Mouse (Mus musculus) midbrain, embryonic 12.5 days (tissue): ENCODE results near the gene Tmem104. TPM values are rescaled to one million over a fixed set of nuclear protein-coding genes. Genes with fewer than 3 reads are reported as not detected.

Experiments used
- ATAC-seq: fragments of 200-750 bp; cut with Nextera tagmentation; 2 replicates; pipeline ENCODE4 v1.8.0; 2017; ENCODE audit warnings: low read depth, moderate TSS enrichment, moderate library complexity; ENCODE audit not compliant: low FRiP score
- H3K27ac ChIP-seq: fragments of 300-500 bp; sonication (generic); replicated peaks from 2 replicates; pipeline ENCODE4 v1.5.1; 2016; ENCODE audit warnings: mild to moderate bottlenecking
- H3K27me3 ChIP-seq: fragments of 300-500 bp; sonication (generic); 2 replicates; pipeline ENCODE4 v1.6.1; 2016; ENCODE audit warnings: mild to moderate bottlenecking
- H3K36me3 ChIP-seq: fragments of 300-500 bp; sonication (generic); 2 replicates; pipeline ENCODE4 v1.6.1; 2016
- H3K4me1 ChIP-seq: fragments of 300-500 bp; sonication (generic); 2 replicates; pipeline ENCODE4 v1.6.1; 2016
- H3K4me2 ChIP-seq: fragments of 300-500 bp; sonication (generic); replicated peaks from 2 replicates; pipeline ENCODE4 v1.6.1; 2016; ENCODE audit warnings: mild to moderate bottlenecking, moderate library complexity
- H3K4me3 ChIP-seq: fragments of 300-500 bp; sonication (generic); 2 replicates; pipeline ENCODE4 v1.5.1; 2016; ENCODE audit warnings: mild to moderate bottlenecking
- H3K9ac ChIP-seq: fragments of 300-500 bp; sonication (generic); replicated peaks from 2 replicates; pipeline ENCODE4 v1.6.1; 2016; ENCODE audit warnings: mild to moderate bottlenecking, moderate library complexity
- H3K9me3 ChIP-seq: fragments of 300-500 bp; sonication (generic); 2 replicates; pipeline ENCODE4 v1.6.1; 2016; ENCODE audit warnings: mild to moderate bottlenecking
- WGBS: fragments of 180-500 bp; shearing (Covaris S2); methylation state at CpG from one replicate; pipeline ENCODE4 v1.1.7; 2016; 5-methylcytosine and 5-hydroxymethylcytosine counted together
- polyA plus RNA-seq: library from polyadenylated mRNA; unstranded; fragments of >200 nt; fragmentation: Nextera tagmentation; extraction: Ambion mirVana; gene quantifications from 2 replicates; pipeline ENCODE4 v1.2.1, GENCODE M21; 2016

The Tmem104 gene
- polyA plus RNA-seq, 1 experiment from 2014 or later: 9.2 TPM

- Histone ChIP-seq H3K27me3 (peaks cover 44% of the 10 kb centered on the region), H3K36me3 (peaks cover 13% of the 10 kb centered on the region), H3K4me2 (no peak overlapping the region), H3K9ac (no peak overlapping the region), H3K9me3 (no peaks in the 10 kb centered on the region), H3K27ac (no peak overlapping the region), H3K4me3 (no peak overlapping the region), H3K4me1 (peaks cover 24% of the 10 kb centered on the region)
- WGBS: 30% methylated on average over 19 of the region's 19 CpGs
- ATAC-seq: 0 out of 2 replicates have a peak, but pooled peaks have one; percentile 24
These were observed 83.0 kb downstream of the Tmem104 start for GRCm38 (mm10) chr11:115270148-115270861.

GRCm38 (mm10) chr11:115271052-115271451, 83.8 kb downstream of the Tmem104 start:
- H3K36me3 ChIP-seq: peaks cover 13% of the 10 kb centered on the region
- no peaks in the 10 kb centered on the region for H3K9me3 ChIP-seq
- H3K9ac ChIP-seq: no peak overlapping the region
- peaks cover 37% of the 10 kb centered on the region for H3K27me3 ChIP-seq
- H3K27ac ChIP-seq: no peak overlapping the region
- no peak overlapping the region for H3K4me2 ChIP-seq
- WGBS: 75% methylated on average over 9 of the region's 9 CpGs
- ATAC-seq: no peak
- H3K4me3 ChIP-seq: no peak overlapping the region
- peaks cover 24% of the 10 kb centered on the region for H3K4me1 ChIP-seq

- 70% methylated on average over 10 of the region's 10 CpGs for WGBS
These were observed 84.2 kb downstream of the Tmem104 start for GRCm38 (mm10) chr11:115271481-115271880.

GRCm38 (mm10) chr11:115272894-115273498, 85.7 kb downstream of the Tmem104 start:
- H3K4me1 ChIP-seq: peaks cover 20% of the 10 kb centered on the region
- peaks cover 17% of the 10 kb centered on the region for H3K27me3 ChIP-seq
- 72% methylated on average over 10 of the region's 10 CpGs for WGBS
- no peak overlapping the region for H3K4me3 ChIP-seq
- no peak overlapping the region for H3K27ac ChIP-seq
- H3K4me2 ChIP-seq: no peak overlapping the region
- H3K9me3 ChIP-seq: no peaks in the 10 kb centered on the region
- ATAC-seq: no peak
- peaks cover 13% of the 10 kb centered on the region for H3K36me3 ChIP-seq
- H3K9ac ChIP-seq: no peak overlapping the region; the same call in 1 of the 2 replicates

More at GRCm38 (mm10) chr11:115271481-115271880, 84.2 kb downstream of the Tmem104 start:
- ATAC-seq: no peak
- Histone ChIP-seq H3K4me3 (no peak overlapping the region), H3K4me1 (peaks cover 24% of the 10 kb centered on the region), H3K27ac (no peak overlapping the region), H3K36me3 (peaks cover 13% of the 10 kb centered on the region), H3K9ac (no peak overlapping the region), H3K27me3 (peaks cover 32% of the 10 kb centered on the region), H3K4me2 (no peak overlapping the region), H3K9me3 (no peaks in the 10 kb centered on the region)

- no peaks in the 10 kb centered on the region for H3K9me3 ChIP-seq
- no peak overlapping the region for H3K4me2 ChIP-seq
- no peak for ATAC-seq
- peaks cover 22% of the 10 kb centered on the region for H3K4me1 ChIP-seq
- 70% methylated on average over 7 of the region's 7 CpGs for WGBS
- H3K36me3 ChIP-seq: peaks cover 9% of the 10 kb centered on the region
- H3K27ac ChIP-seq: no peak overlapping the region
- peaks cover 10% of the 10 kb centered on the region for H3K27me3 ChIP-seq
- H3K9ac ChIP-seq: no peak overlapping the region
- no peak overlapping the region for H3K4me3 ChIP-seq
These were observed 86.4 kb downstream of the Tmem104 start for GRCm38 (mm10) chr11:115273735-115274134.

GRCm38 (mm10) chr11:115274178-115274577, 86.9 kb downstream of the Tmem104 start:
- no peak overlapping the region for H3K27ac ChIP-seq
- H3K36me3 ChIP-seq: peaks cover 5% of the 10 kb centered on the region
- H3K4me3 ChIP-seq: no peak overlapping the region
- no peaks in the 10 kb centered on the region for H3K9me3 ChIP-seq
- peaks cover 22% of the 10 kb centered on the region for H3K4me1 ChIP-seq
- no peak overlapping the region for H3K4me2 ChIP-seq
- ATAC-seq: no peak
- 92% methylated on average over 7 of the region's 7 CpGs for WGBS
- H3K27me3 ChIP-seq: peaks cover 5% of the 10 kb centered on the region
- H3K9ac ChIP-seq: no peak overlapping the region

GRCm38 (mm10) chr11:115274771-115275170, 87.5 kb downstream of the Tmem104 start:
- H3K4me2 ChIP-seq: no peak overlapping the region
- H3K27me3 ChIP-seq: no peaks in the 10 kb centered on the region; the same call in 1 of the 2 replicates
- H3K36me3 ChIP-seq: no peaks in the 10 kb centered on the region
- H3K9ac ChIP-seq: no peak overlapping the region
- no peak for ATAC-seq
- H3K4me1 ChIP-seq: peaks cover 22% of the 10 kb centered on the region
- 83% methylated on average over 6 of the region's 6 CpGs for WGBS
- H3K4me3 ChIP-seq: no peak overlapping the region
- no peak overlapping the region for H3K27ac ChIP-seq
- no peaks in the 10 kb centered on the region for H3K9me3 ChIP-seq

GRCm38 (mm10) chr11:115275509-115275908, 88.2 kb downstream of the Tmem104 start:
- peak overlapping the region; percentile 78; the same call in 1 of the 2 replicates for H3K9ac ChIP-seq
- no peak for ATAC-seq
- no peaks in the 10 kb centered on the region; the same call in 1 of the 2 replicates for H3K27me3 ChIP-seq
- H3K27ac ChIP-seq: no peak overlapping the region
- no peaks in the 10 kb centered on the region for H3K9me3 ChIP-seq
- H3K4me3 ChIP-seq: peak overlapping the region; percentile 61; the same call in 1 of the 2 replicates
- no peaks in the 10 kb centered on the region for H3K36me3 ChIP-seq
- peaks cover 18% of the 10 kb centered on the region for H3K4me1 ChIP-seq
- H3K4me2 ChIP-seq: peak overlapping the region; percentile 81
- WGBS: 89% methylated on average over 6 of the region's 6 CpGs

- H3K4me1 ChIP-seq: peaks cover 18% of the 10 kb centered on the region
- peak overlapping the region; percentile 81 for H3K4me2 ChIP-seq
- H3K4me3 ChIP-seq: peak overlapping the region; percentile 61
- ATAC-seq: no peak
- 61% methylated on average over 3 of the region's 3 CpGs for WGBS
- no peaks in the 10 kb centered on the region for H3K9me3 ChIP-seq
- H3K9ac ChIP-seq: peak overlapping the region; percentile 78
- H3K27me3 ChIP-seq: no peaks in the 10 kb centered on the region; the same call in 1 of the 2 replicates
- H3K36me3 ChIP-seq: no peaks in the 10 kb centered on the region
- H3K27ac ChIP-seq: no peak overlapping the region
These were observed 88.7 kb downstream of the Tmem104 start for GRCm38 (mm10) chr11:115275954-115276353.

GRCm38 (mm10) chr11:115276780-115277603, 89.7 kb downstream of the Tmem104 start, which contains the start of gene Fdxr:
Gene Fdxr, minus strand, starts transcription at chr11:115277050.
- Histone ChIP-seq H3K4me2 (peak within 1 kb of the TSS; percentile 81), H3K36me3 (no peaks in the 10 kb centered on the region), H3K4me3 (peak within 1 kb of the TSS; percentile 61), H3K9ac (peak within 1 kb of the TSS; percentile 78), H3K27ac (peak within 1 kb of the TSS; percentile 85), H3K9me3 (no peaks in the 10 kb centered on the region), H3K4me1 (peaks cover 18% of the 10 kb centered on the region), H3K27me3 (no peaks in the 10 kb centered on the region; the same call in 1 of the 2 replicates)
- peak; percentile 95 for ATAC-seq
- under 1% methylated on average over 42 of the region's 42 CpGs for WGBS

GRCm38 (mm10) chr11:115277604-115277975, 90.3 kb downstream of the Tmem104 start:
- 25% methylated on average over 7 of the region's 7 CpGs for WGBS
- Histone ChIP-seq H3K9me3 (no peaks in the 10 kb centered on the region), H3K36me3 (no peaks in the 10 kb centered on the region), H3K27me3 (no peaks in the 10 kb centered on the region), H3K9ac (peak overlapping the region; percentile 60), H3K4me3 (peak overlapping the region; percentile 61), H3K27ac (peak overlapping the region; percentile 68), H3K4me2 (peak overlapping the region; percentile 73), H3K4me1 (peaks cover 18% of the 10 kb centered on the region)
- ATAC-seq: no peak
